Mouse (Mus musculus) C2C12 (cell line): ENCODE results near the gene Sdr9c7.

ENCODE experiments used
- CTCF ChIP-seq: IDR thresholded peaks from one replicate; pipeline ENCODE4 v1.5.1; 2011; ENCODE audit not compliant: control insufficient read depth, insufficient read depth, insufficient read length
- MAX ChIP-seq: IDR thresholded peaks from one replicate; pipeline ENCODE4 v1.6.1; 2011; ENCODE audit warnings: mild to moderate bottlenecking, control low read depth
- MYOD1 ChIP-seq: IDR thresholded peaks from one replicate; pipeline ENCODE4 v1.6.1; 2011; ENCODE audit warnings: low read depth; ENCODE audit not compliant: control insufficient read depth, insufficient read length
- MYOG ChIP-seq: IDR thresholded peaks from one replicate; pipeline ENCODE4 v1.6.1; 2011; ENCODE audit not compliant: control insufficient read depth, insufficient read length; ENCODE audit errors: extremely low read depth

GRCm38 (mm10) chr10:127891481-127891880 is 6.8 kb upstream of the Sdr9c7 start:
- TF ChIP-seq CTCF (no peak), MYOD1 (no peak), MAX (no peak), MYOG (no peak)
